Mouse (Mus musculus) ES-E14 (cell line): ENCODE measurements at regions not wholly inside any gene's neighbourhood (a gene's known extent, or its start where the extent isn't known, plus 50 kb on each side); places are given as distances from the start of the nearest gene placed in this dataset.

ENCODE experiments used
- CHD2 ChIP-seq: IDR thresholded peaks from 2 replicates; pipeline ENCODE4 v1.6.1; 2014; ENCODE audit warnings: mild to moderate bottlenecking, low read depth, low read length, inconsistent platforms
- MAFK ChIP-seq: IDR thresholded peaks from 2 replicates; pipeline ENCODE4 v1.6.1; 2014; ENCODE audit warnings: mild to moderate bottlenecking, low read depth, low read length, inconsistent platforms; ENCODE audit not compliant: insufficient read depth
- ZNF384 ChIP-seq: IDR thresholded peaks from 2 replicates; pipeline ENCODE4 v1.6.1; 2012; ENCODE audit warnings: low read depth, low read length, inconsistent platforms

DNA sequence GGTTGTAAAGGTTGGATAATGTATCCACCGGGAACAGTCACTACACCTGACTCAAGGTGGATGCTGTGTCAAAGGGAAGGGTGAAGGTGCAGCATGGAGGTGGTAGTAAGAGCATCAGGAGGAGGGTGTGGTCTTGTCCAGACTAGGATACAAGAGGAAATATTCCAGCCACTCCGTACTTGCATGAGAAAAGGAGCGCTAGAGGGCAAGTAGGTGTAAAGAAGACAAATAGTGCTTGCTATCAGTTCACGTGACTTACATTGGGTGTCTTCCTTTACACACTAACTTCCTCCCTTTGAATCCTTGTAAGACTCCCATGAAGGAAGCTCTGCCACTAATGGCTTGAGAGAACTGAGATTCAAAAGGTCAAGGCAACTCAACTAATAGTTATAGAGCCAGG, 161.8 kb upstream of the Il12b start:
- no peak for TF ChIP-seq MAFK
- no peak for TF ChIP-seq ZNF384
- TF ChIP-seq CHD2, result no peak
